Mouse (Mus musculus) embryonic fibroblast, embryonic 13.5 days (primary cell): ENCODE results near the gene Ndufa13.

Source experiments
- CTCF ChIP-seq: IDR thresholded peaks from 2 replicates; pipeline ENCODE4 v1.5.1; 2011; ENCODE audit warnings: mild to moderate bottlenecking, control low read depth, low read length, moderate library complexity, borderline replicate concordance; ENCODE audit not compliant: insufficient read depth
- POLR2A ChIP-seq: IDR thresholded peaks from 2 replicates; pipeline ENCODE4 v1.6.1; 2011; ENCODE audit warnings: low read depth, mild to moderate bottlenecking, control low read depth, low read length, moderate library complexity

GRCm38 (mm10) chr8:69907106-69907505 lies 4.7 kb upstream of the Ndufa13 start:
- TF ChIP-seq CTCF, result no peak
- no peak for TF ChIP-seq POLR2A
